Mouse (Mus musculus) forebrain, embryonic 10.5 days (tissue): ENCODE data around the gene Olfr1341. TPM values are rescaled to one million over a fixed set of nuclear protein-coding genes. Genes with fewer than 3 reads are reported as not detected.
A peak's percentile ranks its signal among the peaks of the same experiment; 100 is the strongest.

Source experiments
- DNase-seq: peaks from one replicate; pipeline ENCODE4 v3.0.0-alpha.2; 2017; ENCODE audit warnings: low spot score; ENCODE audit errors: extremely low spot score
- H3K27ac ChIP-seq: fragments of 300-500 bp; sonication (generic); 2 replicates; pipeline ENCODE4 v1.5.1; 2016; ENCODE audit warnings: mild to moderate bottlenecking
- H3K27me3 ChIP-seq: fragments of 300-500 bp; sonication (generic); 2 replicates; pipeline ENCODE4 v1.6.1; 2016; ENCODE audit warnings: mild to moderate bottlenecking; ENCODE audit not compliant: poor library complexity, severe bottlenecking
- H3K36me3 ChIP-seq: fragments of 300-500 bp; sonication (generic); replicated peaks from 2 replicates; pipeline ENCODE4 v1.6.1; 2016; ENCODE audit warnings: mild to moderate bottlenecking, moderate library complexity
- H3K4me1 ChIP-seq: fragments of 300-500 bp; sonication (generic); 2 replicates; pipeline ENCODE4 v1.6.1; 2016
- H3K4me3 ChIP-seq: fragments of 300-500 bp; sonication (generic); 2 replicates; pipeline ENCODE4 v1.5.1; 2016; ENCODE audit warnings: mild to moderate bottlenecking, moderate library complexity
- H3K9me3 ChIP-seq: fragments of 300-500 bp; sonication (generic); 2 replicates; pipeline ENCODE4 v1.6.1; 2016; ENCODE audit warnings: mild to moderate bottlenecking, moderate library complexity
- WGBS: fragments of 180-500 bp; shearing (Covaris S2); methylation state at CpG from one replicate; pipeline ENCODE4 v1.1.7; 2016; 5-methylcytosine and 5-hydroxymethylcytosine counted together
- polyA plus RNA-seq: library from polyadenylated mRNA; unstranded; fragments of >200 nt; fragmentation: Nextera tagmentation; extraction: Ambion mirVana; gene quantifications from 2 replicates; pipeline ENCODE4 v1.2.1, GENCODE M21; 2016

Gene Olfr1341
- not detected in 2 replicates for polyA plus RNA-seq

DNA sequence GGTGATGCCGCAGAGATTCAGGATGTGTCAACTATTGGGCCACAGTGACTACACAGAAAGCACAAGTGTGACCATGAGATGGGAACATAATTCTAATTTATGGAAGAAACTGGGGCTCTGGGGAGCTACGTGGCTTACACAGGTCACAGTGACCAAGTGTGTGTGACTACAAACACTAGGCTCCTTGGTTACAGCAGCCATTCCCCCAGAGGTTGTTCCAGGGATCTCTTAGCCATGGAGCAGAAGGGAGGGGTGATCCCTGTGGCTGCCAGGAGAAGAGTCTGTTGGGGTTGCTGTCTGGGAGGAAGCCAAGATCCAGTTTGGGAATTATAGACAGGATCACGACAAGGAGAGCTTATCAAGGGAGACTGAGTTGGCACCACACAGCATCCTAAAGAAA, at the start of gene Olfr1341:
TSS of gene Olfr1341 (plus strand) at position 301 of the 400 bp plus-strand sequence.
- no peaks in the 10 kb centered on the region for H3K27me3 ChIP-seq
- H3K9me3 ChIP-seq: no peaks in the 10 kb centered on the region
- H3K27ac ChIP-seq: no peak within 1 kb of the TSS
- H3K4me1 ChIP-seq: no peaks in the 10 kb centered on the region
- WGBS: 84% methylated on average over 3 of the region's 3 CpGs
- H3K36me3 ChIP-seq: no peaks in the 10 kb centered on the region
- DNase-seq: no peak
- H3K4me3 ChIP-seq: no peak within 1 kb of the TSS

DNA sequence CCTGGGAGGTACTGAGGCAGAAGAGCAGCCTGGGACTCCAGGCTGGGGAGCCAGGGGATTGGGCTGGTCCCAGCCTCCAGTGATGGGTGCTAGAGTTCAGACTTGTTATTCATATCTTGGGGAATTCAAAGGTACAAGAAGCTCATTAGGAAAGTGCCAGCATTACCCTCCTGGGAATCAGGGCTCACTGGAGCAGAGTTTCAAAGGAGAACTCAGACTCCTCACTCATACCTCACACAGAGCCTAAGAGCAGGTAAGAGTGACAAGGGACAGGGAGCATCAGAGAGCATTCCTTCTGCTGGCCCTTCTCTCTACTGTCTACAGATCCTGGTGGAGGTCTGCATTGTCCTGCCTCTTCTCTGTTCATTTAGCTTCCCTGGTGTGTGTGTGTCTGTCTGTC, 44.7 kb upstream of the Olfr1341 start, which contains the start of gene Olfr62:
TSS of gene Olfr62 (plus strand) at position 301 of the 400 bp plus-strand sequence.
- no peaks in the 10 kb centered on the region for H3K9me3 ChIP-seq
- no peaks in the 10 kb centered on the region for H3K36me3 ChIP-seq
- no peak within 1 kb of the TSS for H3K27ac ChIP-seq
- H3K27me3 ChIP-seq: no peaks in the 10 kb centered on the region
- H3K4me3 ChIP-seq: no peak within 1 kb of the TSS
- no peak for DNase-seq
- no peaks in the 10 kb centered on the region for H3K4me1 ChIP-seq

DNA sequence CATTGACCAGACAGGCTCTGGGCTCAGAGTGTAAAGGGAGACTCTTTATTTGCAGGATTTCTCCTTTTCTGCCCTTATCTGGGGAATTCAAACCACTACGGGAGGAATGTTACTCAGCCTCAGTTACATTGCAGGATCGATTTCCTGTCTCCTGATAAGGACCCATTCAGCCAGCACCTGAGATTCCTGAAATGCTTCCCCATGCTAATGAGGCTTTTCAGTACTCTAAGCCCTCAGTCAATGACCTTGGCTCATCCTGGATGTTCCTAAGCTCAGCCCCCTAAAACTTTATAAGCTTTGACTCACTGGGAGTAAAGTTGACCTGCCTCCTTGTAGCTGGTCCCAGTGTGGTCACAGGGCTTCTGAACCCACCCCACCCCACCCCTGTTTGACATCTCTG, 16.2 kb upstream of the Olfr1341 start:
- no peak overlapping the region for H3K4me3 ChIP-seq
- H3K4me1 ChIP-seq: peaks cover under 1% of the 10 kb centered on the region; the same call in 1 of the 2 replicates
- no peaks in the 10 kb centered on the region for H3K36me3 ChIP-seq
- no peak overlapping the region for H3K27ac ChIP-seq
- WGBS: 75% methylated on average over 2 of the region's 2 CpGs
- no peak for DNase-seq
- H3K27me3 ChIP-seq: no peaks in the 10 kb centered on the region
- no peaks in the 10 kb centered on the region for H3K9me3 ChIP-seq

DNA sequence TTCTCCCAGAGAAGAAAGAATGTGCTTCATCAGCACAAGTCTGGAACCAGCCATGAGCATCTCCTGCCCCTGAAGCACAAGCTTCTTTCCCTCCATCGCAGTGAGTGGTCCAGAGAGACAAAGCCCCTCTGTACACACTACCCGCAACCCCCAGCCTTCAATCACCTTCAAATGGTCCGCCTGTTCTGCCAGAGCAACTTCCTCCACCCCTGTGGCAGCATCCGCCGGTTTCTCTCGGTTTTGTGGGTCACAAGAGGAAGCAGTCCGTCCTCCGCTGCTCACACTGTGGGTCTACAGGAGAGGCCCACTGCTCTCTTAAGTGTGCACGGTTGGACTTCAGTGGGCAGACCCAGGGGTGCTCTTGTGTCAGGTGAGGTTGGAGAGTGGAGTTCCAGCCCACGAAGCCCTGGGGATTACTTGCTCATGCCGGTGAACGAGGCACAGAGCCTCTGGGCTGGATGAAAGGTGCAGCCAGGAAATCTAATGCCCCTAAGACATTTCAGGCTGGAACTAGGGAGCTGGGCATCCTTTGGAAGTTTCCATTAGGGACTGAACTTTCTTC, 10.8 kb upstream of the Olfr1341 start, which contains the start of gene Olfr1342:
TSS of gene Olfr1342 (minus strand) at position 345 of the 562 bp plus-strand sequence.
- no peak for DNase-seq
- 51% methylated on average over 12 of the region's 12 CpGs for WGBS
- no peak within 1 kb of the TSS for H3K27ac ChIP-seq

DNA sequence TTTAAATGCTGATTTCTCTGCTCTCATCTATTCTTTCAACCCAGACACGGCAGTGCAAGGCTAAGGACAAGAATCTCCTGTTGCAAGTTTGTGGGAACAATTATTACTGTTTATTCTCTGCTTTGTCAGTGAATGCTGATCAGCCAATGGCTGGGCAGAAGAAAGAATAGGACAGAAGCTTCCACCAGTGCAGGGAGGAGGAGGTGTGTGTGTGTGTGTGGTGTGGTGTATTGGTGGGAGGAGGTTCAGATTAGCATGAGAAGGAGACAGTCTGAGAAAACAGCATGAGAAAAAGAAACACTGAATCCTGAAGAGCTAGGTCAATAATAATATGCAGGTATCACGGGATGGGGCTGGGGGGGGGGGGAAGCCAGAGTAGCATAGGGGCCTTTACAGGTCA, 9.5 kb upstream of the Olfr1341 start:
- Histone ChIP-seq H3K36me3 (no peaks in the 10 kb centered on the region), H3K27me3 (peaks cover 4% of the 10 kb centered on the region; the same call in 1 of the 2 replicates), H3K4me1 (peaks cover 20% of the 10 kb centered on the region), H3K9me3 (no peaks in the 10 kb centered on the region), H3K4me3 (no peak overlapping the region), H3K27ac (no peak overlapping the region)
- DNase-seq: no peak
- 61% methylated on average over 2 of the region's 2 CpGs for WGBS

More for the DNA sequence above, 10.8 kb upstream of the Olfr1341 start, which contains the start of gene Olfr1342:
- Histone ChIP-seq H3K27me3 (peaks cover 4% of the 10 kb centered on the region; the same call in 1 of the 2 replicates), H3K4me3 (no peak within 1 kb of the TSS), H3K4me1 (peaks cover 20% of the 10 kb centered on the region), H3K36me3 (no peaks in the 10 kb centered on the region), H3K9me3 (no peaks in the 10 kb centered on the region)

DNA sequence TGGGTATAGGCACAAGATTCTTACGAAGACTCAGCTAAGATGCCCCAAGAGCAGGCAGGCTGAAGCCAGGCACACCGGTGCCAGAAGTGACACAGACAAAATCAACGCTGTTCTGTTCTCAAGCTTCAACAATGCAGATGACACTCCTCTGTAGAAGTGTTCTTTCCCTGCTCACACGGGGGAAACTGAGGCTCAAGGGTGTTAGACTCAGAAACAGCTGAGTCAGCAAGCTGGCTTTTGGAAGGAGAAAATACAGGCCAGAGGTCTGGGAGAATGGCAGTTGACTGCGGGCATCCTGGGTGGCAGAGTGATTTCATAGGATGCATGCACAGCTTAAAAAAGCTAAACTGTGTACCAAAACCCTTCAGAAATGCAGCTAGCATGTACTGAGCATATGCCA, 4.8 kb downstream of the Olfr1341 start:
- no peaks in the 10 kb centered on the region; the same call in 1 of the 2 replicates for H3K4me1 ChIP-seq
- no peaks in the 10 kb centered on the region for H3K27me3 ChIP-seq
- H3K27ac ChIP-seq: no peak overlapping the region
- no peak overlapping the region for H3K4me3 ChIP-seq
- H3K9me3 ChIP-seq: no peaks in the 10 kb centered on the region
- H3K36me3 ChIP-seq: no peaks in the 10 kb centered on the region
- 81% methylated on average over 5 of the region's 5 CpGs for WGBS
- DNase-seq: no peak

DNA sequence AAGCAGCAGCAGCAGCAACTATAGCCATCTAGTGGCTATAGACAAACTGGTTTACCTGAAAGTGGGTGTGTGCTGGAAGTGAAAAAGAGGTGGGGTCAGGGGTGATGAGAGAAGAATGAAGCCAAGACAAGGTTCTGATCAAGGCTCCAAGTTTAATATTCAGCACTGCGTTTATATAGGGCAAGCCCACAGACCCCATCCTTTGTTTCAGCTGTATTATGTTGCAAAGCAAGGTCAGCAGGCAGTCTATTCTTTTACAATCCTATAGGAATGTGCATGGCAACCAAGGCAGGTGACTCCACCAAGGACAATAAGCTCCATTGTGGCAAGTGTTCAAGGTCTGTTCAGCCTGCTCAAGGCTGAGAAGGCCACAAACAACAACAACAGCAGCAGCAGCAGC, 8.3 kb downstream of the Olfr1341 start:
- WGBS: 35% methylated on average over 1 of the region's 1 CpGs
- Histone ChIP-seq H3K36me3 (no peaks in the 10 kb centered on the region), H3K9me3 (no peaks in the 10 kb centered on the region)

DNA sequence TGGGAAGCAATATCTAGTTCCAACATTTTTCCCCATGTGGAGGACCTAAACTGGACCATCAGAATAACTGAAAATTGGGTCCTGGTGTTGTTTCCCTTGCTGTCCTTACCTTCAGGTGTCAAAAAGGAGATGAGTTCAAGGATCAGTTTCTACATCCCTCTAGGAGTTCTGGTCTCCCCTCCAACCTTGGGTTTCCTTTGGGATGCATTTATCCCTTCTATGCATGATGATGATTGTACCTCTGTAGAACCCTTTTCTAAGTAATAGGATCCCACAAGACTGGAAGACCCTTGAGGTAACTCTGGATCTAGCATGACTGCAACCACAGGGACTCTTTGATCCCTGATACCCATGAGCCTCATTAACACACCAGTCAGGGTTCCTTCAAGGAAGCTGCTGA, 16.5 kb downstream of the Olfr1341 start, which contains the start of gene Olfr1340:
TSS of gene Olfr1340 (plus strand) at position 301 of the 400 bp plus-strand sequence.
- no peak for DNase-seq
- Histone ChIP-seq H3K9me3 (no peaks in the 10 kb centered on the region), H3K4me3 (no peak within 1 kb of the TSS), H3K4me1 (no peaks in the 10 kb centered on the region), H3K36me3 (no peaks in the 10 kb centered on the region), H3K27ac (no peak within 1 kb of the TSS), H3K27me3 (no peaks in the 10 kb centered on the region)

More for the DNA sequence above, 8.3 kb downstream of the Olfr1341 start:
- no peak for DNase-seq
- no peak overlapping the region for H3K27ac ChIP-seq
- H3K4me1 ChIP-seq: no peaks in the 10 kb centered on the region; the same call in 1 of the 2 replicates
- no peaks in the 10 kb centered on the region for H3K27me3 ChIP-seq
- no peak overlapping the region for H3K4me3 ChIP-seq

DNA sequence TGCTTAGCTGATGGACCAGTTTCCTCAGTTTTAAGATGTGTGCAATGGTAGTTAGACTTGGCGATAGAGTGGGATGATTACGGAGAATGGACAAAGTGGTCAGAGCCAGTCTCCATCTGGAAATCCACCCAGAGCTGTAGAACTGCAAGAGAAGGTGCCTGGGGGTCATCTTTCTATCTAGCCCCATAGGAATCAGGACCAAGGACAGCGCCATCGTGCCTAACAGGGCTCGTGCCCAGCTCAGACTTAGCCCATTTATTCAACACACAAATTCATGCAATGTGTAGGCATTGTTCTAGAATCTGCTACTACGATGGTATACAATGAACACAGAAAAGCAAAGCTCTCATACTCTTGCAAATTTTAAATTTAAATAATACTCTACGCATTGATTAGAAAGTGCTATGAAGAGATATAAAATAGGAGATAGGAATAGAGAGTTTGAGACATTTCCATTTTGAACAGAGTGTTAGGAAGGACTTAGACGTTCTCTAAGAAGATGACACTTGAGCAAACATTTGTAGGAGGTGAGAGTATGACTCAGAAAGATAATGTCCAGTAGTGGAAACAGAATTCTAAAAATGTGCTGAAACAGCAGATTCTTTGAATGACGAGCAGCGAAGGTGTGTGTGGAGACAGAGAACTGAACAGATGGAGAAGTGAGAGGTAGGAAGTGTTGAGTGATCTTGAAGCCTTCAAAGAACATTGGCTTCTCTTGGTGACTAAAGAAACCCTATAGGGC, 18.6 kb downstream of the Olfr1341 start:
- WGBS: 60% methylated on average over 10 of the region's 10 CpGs

DNA sequence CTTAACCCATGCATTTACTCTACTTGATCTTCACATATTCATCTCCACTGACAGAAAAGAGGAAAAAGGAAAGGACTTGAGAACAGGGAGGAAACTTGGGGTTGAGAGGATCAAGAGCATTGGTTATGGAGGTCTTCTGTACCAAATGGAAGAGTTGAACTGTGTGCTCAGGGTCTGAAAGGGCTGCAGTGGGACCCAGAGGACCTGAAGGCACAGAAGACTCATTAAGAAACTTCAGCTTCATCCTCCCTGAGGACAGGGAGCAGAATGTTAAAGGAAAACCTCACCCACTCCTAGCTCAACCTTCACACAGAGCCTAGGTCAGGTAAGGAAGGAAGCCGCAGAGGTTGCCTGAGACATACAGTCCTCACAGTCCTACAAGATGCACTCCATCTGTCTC, 28.6 kb downstream of the Olfr1341 start, which contains the start of gene Olfr1339:
TSS of gene Olfr1339 (plus strand) at position 301 of the 400 bp plus-strand sequence.
- no peaks in the 10 kb centered on the region for H3K9me3 ChIP-seq

More for the DNA sequence above, 18.6 kb downstream of the Olfr1341 start:
- Histone ChIP-seq H3K9me3 (no peaks in the 10 kb centered on the region), H3K4me3 (no peak overlapping the region), H3K36me3 (no peaks in the 10 kb centered on the region), H3K27ac (no peak overlapping the region), H3K4me1 (no peaks in the 10 kb centered on the region), H3K27me3 (no peaks in the 10 kb centered on the region)
- DNase-seq: no peak

DNA sequence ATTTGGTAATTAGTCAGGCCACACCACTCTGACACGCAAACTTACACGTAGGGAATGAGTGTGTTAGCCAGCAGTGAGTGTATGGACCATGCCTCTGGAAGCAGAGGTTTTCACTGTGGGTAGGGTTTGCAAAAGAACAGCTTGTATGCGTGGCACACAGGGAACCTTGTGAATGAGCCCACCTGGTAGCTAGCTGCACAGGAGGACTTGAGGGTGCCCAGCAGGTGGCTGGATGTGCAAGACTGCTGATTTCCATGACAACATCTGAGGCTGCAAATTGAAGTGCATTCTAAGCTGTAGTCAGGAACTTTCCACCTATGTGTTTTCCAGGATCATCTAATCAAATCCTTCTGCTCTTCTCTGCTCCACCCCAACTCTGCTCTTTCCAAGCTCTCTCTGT, 36.3 kb downstream of the Olfr1341 start:
- no peak for DNase-seq
- no peak overlapping the region for H3K27ac ChIP-seq
- H3K27me3 ChIP-seq: peaks cover 48% of the 10 kb centered on the region
- H3K4me1 ChIP-seq: peaks cover 16% of the 10 kb centered on the region
- H3K36me3 ChIP-seq: no peaks in the 10 kb centered on the region
- H3K9me3 ChIP-seq: no peaks in the 10 kb centered on the region
- H3K4me3 ChIP-seq: no peak overlapping the region
- WGBS: 57% methylated on average over 3 of the region's 3 CpGs

More for the DNA sequence above, 28.6 kb downstream of the Olfr1341 start, which contains the start of gene Olfr1339:
- Histone ChIP-seq H3K27ac (no peak within 1 kb of the TSS), H3K4me1 (no peaks in the 10 kb centered on the region), H3K4me3 (no peak within 1 kb of the TSS), H3K36me3 (no peaks in the 10 kb centered on the region), H3K27me3 (no peaks in the 10 kb centered on the region)
- 94% methylated on average over 1 of the region's 1 CpGs for WGBS
- DNase-seq: no peak

DNA sequence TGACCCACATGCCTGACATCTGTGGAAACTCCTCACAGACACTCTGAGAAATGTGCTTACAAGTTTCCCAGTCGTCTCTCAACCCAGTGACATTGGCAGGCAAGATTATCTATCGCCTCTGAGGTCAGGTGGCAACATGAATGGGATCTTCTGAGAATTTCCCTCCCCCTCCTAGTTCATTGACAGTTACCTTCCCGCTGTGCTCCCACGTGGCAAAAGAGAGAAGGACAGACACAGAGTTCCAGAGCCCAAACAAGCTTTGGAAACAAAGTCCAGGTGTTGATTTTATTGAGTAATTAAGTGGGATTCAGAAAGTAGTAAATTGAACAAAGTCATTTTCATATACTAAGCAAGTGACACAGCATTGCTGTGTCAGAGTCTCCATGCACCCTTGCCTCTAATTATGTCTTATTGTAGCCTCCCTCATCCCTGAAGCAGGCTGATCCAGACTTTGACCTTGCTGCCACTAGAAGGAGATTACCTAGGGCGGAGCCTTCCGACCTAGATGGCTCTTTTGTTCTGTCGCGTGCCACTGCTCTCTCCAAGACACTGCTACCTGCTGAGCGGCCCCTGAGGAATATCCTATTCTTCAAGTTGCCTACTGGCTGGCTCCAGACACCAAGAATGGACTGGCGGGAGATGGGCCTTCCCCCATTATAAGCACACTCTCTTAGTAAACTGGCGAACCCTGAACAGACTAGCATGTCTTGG, 37.8 kb downstream of the Olfr1341 start:
- Histone ChIP-seq H3K27ac (no peak overlapping the region), H3K4me3 (peak overlapping the region; percentile 29), H3K4me1 (peaks cover 16% of the 10 kb centered on the region), H3K36me3 (no peaks in the 10 kb centered on the region), H3K27me3 (peaks cover 48% of the 10 kb centered on the region), H3K9me3 (peaks cover 5% of the 10 kb centered on the region)
- DNase-seq: no peak
- WGBS: 5% methylated on average over 11 of the region's 11 CpGs
